Mouse (Mus musculus): ENCODE measurements at regions not wholly inside any gene's neighbourhood (a gene's known extent, or its start where the extent isn't known, plus 50 kb on each side); places are given as distances from the start of the nearest gene placed in this dataset.

DNA sequence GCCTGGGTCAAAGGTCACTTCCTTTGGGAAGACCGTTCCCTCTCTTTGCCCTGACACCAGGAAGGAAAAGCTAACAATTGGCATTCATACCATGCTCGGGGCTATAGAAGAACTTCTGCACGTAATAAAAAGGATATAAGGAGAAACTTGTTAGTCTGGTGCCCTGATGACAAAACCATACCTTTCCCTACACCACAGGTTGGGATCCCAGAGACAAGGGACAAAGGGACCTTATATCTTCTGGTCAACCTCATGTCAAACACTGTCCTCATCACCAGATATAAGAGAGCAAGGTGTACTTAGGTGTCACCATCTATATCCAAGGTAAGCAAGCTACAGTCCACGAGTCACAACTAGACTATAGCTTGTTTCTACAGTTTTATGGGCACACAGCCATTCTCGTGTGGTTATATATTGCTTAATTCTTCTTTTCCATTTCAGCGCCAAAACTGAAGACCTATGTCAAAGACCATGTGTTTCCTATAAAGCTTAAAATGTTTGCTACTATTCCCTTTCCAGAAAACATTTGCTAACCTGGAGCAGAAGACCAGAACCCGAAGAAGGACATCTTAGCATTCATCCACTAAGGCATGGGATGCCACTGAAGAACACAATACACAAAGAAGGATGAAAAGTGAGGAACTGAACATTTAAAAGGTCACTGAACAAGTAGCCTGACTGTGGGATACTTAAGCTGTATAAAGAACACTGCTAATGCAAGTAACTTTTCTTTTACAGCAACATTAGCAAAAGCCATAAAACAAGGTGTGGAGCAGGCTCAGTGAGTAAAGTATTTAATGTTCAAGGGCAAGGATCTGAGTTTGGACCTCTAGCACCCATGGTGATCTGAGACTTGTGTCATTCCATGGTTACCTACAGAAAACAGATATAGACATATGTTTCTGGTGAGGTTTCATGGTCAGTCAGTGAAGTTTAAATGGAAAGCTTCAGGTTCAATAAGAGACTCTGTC lies 437.7 kb upstream of the Cd180 start:
- H3K4me3 ChIP-seq, result no peak overlapping the region
- intact Hi-C loops (cut with DNase I), result no loop called here
- H3K27ac ChIP-seq, result no peak overlapping the region
- DNase-seq (ENCODE audit: extremely low spot score in 1 of 2, low spot score in 2 of 2), result no peak
- no peak for TF ChIP-seq CTCF (IDR thresholded peaks at IDR 0.05)

DNA sequence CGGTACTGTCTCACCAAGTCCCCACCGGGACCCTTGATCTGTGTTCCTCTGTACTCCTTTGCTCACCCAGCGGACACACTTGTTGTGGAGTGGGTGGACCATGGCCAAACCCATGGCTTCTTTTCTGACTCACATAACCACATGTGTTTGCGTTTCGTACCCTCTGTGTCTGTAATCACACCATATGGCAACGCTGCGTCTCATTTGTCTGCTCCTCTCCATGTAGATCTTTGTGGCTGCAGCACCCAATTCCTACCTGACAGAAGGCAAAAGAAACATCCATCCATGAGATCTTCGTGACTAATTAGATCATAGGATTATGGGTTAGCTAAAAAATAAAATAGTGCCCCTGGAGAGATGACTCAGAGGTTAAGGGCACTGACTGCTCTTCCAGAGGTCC lies 435.2 kb upstream of the Cd180 start:
- TF ChIP-seq CTCF (IDR thresholded peaks at IDR 0.05), result no peak
- Histone ChIP-seq H3K27ac (no peak overlapping the region), H3K4me3 (no peak overlapping the region)
- intact Hi-C loops (cut with DNase I), result no loop called here
- no peak for DNase-seq (ENCODE audit: extremely low spot score in 1 of 2, low spot score in 2 of 2)

DNA sequence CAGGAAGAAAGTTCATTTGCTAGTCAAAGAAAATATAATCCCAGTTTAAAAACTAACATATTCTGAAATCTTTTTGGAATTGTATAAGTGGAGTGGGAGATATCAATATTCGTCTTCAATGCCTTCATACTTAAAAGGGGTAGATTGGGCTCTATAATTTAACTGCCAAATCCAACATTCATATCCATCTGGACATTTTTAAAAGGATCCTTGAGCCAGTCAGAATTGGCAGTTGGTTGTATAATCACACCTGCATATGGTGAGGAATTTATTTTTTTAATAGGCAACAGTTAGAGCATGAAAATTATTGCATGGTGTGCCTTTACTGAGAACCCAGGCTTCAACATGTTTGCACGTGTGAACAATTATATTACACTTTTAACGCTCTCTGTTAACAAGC lies 419.5 kb upstream of the Cd180 start:
- no peak for TF ChIP-seq CTCF (IDR thresholded peaks at IDR 0.05)
- no peak overlapping the region for H3K27ac ChIP-seq
- H3K4me3 ChIP-seq, result no peak overlapping the region
- no peak for DNase-seq (ENCODE audit: extremely low spot score in 1 of 2, low spot score in 2 of 2)
- intact Hi-C loops (cut with DNase I), result no loop called here

DNA sequence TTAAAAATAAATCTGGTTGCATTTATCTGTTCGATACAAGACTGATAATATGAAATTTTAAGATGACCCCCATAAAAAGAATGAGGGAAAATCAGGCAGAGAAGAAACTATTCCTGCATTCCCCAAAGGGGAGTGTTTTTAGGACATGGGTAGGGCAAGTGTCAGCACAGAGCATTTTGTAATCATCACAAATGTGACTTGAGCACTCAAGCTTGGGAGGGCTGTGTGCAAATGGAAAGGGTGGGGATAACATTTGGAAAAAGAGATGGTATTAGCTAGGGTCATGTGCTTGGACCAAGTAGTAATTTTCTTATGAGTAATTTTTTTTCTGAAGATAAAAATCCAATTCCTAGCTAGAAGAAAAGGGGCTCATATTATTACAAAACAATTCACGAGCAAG lies 418.1 kb upstream of the Cd180 start:
- no peak for TF ChIP-seq CTCF (IDR thresholded peaks at IDR 0.05)
- no peak overlapping the region for H3K4me3 ChIP-seq
- H3K27ac ChIP-seq, result no peak overlapping the region
- intact Hi-C loops (cut with DNase I), result no loop called here
- DNase-seq (ENCODE audit: extremely low spot score in 1 of 2, low spot score in 2 of 2), result no peak

DNA sequence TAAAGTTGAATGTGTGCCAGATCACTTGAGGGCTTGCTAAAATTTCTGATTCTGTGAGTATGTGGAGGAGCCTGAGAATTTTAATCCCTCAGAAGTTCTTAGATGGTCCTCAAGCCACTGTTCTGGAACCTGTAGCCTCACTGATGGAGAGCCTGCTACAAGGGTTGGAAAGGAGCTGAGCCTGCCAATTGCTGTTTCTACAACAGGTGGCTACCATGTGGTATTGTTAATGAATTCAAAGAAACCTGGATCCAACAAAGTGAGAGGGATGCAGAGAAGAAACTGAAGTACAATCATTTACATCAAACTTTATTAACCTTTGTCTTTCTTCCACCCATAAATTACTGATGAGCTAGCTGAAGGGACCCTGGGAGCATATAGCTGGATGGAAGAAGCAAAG lies 416.5 kb upstream of the Cd180 start:
- no peak overlapping the region for H3K27ac ChIP-seq
- intact Hi-C loops (cut with DNase I), result no loop called here
- no peak for DNase-seq (ENCODE audit: extremely low spot score in 1 of 2, low spot score in 2 of 2)
- H3K4me3 ChIP-seq, result no peak overlapping the region
- TF ChIP-seq CTCF (IDR thresholded peaks at IDR 0.05), result no peak

DNA sequence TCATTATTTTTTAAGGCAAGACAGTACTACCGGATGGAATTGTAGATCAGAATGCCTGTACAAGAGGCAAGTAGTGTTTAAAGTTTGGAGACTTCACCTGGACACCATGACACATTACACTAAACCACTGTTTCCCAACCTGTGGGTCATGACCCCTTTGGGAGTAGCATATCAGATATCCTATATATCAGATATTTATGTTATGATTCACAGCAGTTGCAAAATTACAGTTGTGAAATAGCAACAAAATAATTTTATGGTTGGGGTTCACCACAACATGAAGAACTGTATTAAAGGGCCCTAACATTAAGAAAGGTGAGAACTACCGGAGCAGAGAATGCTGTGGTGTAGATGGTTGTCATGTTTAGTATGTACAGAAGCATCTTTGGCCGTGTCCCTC lies 413.2 kb upstream of the Cd180 start:
- TF ChIP-seq CTCF (IDR thresholded peaks at IDR 0.05), result no peak
- intact Hi-C loops (cut with DNase I), result no loop called here
- DNase-seq (ENCODE audit: extremely low spot score in 1 of 2, low spot score in 2 of 2), result no peak

DNA sequence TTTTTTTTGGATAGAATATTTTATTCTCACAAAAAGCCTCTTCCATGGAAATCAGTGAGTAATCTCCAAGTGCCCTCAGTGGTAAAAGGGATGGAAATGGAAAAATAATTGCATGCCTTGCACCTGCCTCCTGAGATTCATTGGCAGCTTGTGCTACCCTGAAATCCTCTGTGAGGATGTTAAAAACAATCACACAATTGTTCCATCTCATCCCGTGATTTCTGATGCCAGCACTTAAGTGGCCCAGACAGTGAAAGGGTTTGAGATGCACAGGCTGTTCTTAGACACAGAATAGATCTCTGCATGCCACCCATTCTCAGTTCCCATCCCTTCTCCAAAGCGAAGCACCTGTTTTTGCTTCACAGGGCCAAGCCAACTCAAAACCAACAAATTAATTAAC lies 398.9 kb upstream of the Cd180 start:
- Histone ChIP-seq H3K4me3 (no peak overlapping the region), H3K27ac (no peak overlapping the region)
- no peak for DNase-seq (ENCODE audit: extremely low spot score in 1 of 2, low spot score in 2 of 2)
- TF ChIP-seq CTCF (IDR thresholded peaks at IDR 0.05), result no peak
- intact Hi-C loops (cut with DNase I), result no loop called here

More for the DNA sequence above, 413.2 kb upstream of the Cd180 start:
- H3K27ac ChIP-seq, result no peak overlapping the region
- H3K4me3 ChIP-seq, result no peak overlapping the region

DNA sequence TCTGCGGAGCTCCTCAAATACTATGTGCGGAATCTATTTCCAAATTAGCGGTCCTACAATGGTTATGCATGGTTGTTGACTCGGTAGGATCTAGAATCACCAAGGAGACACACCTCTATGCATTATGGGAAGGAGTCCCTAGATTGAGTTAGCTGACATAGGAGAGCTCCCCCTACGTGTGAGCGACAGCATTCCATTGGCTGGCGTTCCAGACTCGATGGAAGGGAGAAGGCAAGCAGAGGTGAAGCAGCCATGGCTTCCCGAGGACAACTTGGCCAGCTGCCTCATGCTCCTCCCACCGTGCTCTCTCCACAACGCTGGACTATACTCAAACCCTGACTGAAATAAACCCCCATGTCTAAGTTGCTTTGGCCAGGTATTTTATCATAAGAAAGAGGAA lies 398.3 kb upstream of the Cd180 start:
- Histone ChIP-seq H3K27ac (no peak overlapping the region), H3K4me3 (no peak overlapping the region)
- no peak for TF ChIP-seq CTCF (IDR thresholded peaks at IDR 0.05)
- intact Hi-C loops (cut with DNase I), result no loop called here
- DNase-seq (ENCODE audit: extremely low spot score in 1 of 2, low spot score in 2 of 2), result no peak

DNA sequence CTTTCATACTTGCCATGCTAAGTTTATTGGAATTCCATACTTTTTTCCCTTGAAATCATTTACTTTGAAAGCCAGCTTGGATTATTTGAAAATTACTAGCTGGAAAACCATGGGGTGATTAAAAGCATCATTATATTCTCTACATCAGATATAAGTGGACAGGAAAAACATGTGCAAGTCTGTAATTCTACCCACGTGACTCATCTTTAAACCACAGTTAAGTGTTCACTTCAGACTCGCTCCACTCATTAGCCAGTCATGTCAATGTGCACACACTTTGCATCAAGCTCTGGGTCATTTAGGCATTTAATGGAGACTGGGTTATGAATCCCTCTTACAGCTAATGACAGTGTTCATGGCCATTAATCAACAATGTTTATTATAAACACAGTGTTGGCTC lies 385.4 kb upstream of the Cd180 start:
- H3K27ac ChIP-seq, result no peak overlapping the region
- intact Hi-C loops (cut with DNase I), result no loop called here
- no peak for DNase-seq (ENCODE audit: extremely low spot score in 1 of 2, low spot score in 2 of 2)
- H3K4me3 ChIP-seq, result no peak overlapping the region
- no peak for TF ChIP-seq CTCF (IDR thresholded peaks at IDR 0.05)

DNA sequence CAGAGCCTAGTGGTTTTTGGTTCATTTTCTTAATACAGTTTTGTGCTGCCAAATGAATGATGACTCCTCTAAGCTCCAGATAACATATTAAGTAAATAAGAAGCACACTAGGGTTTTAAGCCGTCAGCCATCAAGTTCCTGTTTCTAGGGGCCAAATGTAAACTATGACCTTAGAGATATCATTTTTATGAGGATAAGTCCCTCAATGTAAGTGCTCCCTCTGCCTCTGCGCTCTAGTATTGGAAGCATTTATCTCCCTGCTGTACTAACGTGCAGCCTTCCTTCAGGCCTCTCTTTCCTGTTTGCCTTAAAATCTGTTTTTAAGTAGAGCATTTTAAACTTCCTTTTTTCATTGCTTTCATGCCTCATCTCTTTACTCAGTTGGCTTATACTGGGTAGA lies 381.3 kb upstream of the Cd180 start:
- intact Hi-C loops (cut with DNase I), result no loop called here
- no peak; the same call in 1 of the 2 replicates for TF ChIP-seq CTCF (IDR thresholded peaks at IDR 0.05)
- no peak overlapping the region for H3K27ac ChIP-seq
- DNase-seq (ENCODE audit: extremely low spot score in 1 of 2, low spot score in 2 of 2), result no peak
- H3K4me3 ChIP-seq, result no peak overlapping the region

DNA sequence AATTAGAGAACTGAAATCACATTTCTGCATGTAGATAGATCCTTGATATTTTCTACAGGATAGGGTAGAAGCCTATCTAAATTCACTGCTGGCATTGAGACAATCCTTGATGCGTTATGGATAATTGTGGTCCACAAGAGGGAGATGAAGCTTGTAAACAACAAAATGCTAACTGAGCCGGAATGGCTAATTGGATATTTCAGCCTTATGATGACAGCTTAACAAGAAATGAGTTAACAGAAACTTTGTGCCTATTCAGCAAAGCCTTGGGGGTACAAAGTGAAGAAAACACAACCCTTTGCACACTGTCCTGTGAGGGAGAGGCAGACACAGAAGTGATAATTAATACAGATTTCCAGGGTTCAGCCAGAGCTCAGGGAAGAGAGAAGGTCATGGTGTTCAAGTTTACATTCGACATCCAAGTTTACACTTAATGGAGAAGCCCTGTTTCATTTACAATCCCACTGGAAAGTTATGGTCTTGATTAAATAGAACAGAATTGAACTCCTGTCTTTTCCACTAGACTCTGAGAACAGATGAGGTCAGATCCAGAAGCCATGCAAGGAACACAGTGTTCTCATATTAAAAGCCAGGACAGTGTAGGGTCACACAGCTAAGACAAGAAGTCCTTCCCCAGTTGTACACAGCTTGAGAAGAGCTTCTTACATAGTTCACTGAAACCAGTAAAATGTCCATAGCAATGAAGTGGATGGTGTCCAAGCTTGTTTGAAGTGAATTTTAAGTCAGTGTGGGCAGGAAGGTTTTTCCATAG lies 377.3 kb upstream of the Cd180 start:
- intact Hi-C loops (cut with DNase I), result no loop called here
- no peak for DNase-seq (ENCODE audit: extremely low spot score in 1 of 2, low spot score in 2 of 2)
- no peak overlapping the region for H3K27ac ChIP-seq
- no peak overlapping the region for H3K4me3 ChIP-seq
- TF ChIP-seq CTCF (IDR thresholded peaks at IDR 0.05), result no peak

DNA sequence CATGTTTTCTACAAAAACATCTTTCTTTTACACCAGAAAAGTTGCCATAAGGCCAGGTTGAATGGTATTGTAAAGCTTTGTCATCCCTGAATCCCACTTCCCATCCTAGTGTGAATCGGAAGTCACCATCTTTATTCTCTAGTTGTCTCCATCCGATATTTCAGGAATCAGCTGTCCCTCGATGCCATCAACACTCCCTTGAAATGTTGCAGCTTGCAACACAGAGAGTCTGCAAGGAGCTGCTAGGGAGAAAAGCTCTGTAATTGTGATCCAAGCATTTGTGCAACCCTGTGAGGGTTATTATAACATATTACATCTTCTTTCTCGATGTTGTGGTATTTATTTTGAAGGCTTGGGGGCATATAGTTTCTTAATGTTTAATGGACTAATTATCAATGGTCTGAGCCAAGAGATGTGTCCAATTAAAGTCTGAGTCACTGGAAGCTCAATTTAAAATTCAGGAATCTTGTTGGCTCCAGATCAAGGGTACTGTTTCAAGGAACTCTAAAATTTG lies 374.4 kb upstream of the Cd180 start:
- no peak overlapping the region for H3K4me3 ChIP-seq
- no peak for TF ChIP-seq CTCF (IDR thresholded peaks at IDR 0.05)
- no peak for DNase-seq (ENCODE audit: extremely low spot score in 1 of 2, low spot score in 2 of 2)
- intact Hi-C loops (cut with DNase I), result no loop called here
- no peak overlapping the region for H3K27ac ChIP-seq

All from left cerebral cortex, adult 2 months (tissue).